Mouse (Mus musculus) skeletal muscle tissue, adult 2 months (tissue): ENCODE results near the gene Slc25a23.
A peak's percentile ranks its signal among the peaks of the same experiment; 100 is the strongest.

ENCODE experiments used
- DNase-seq: peaks from one replicate; pipeline ENCODE4 v3.0.0-alpha.2; 2012; ENCODE audit warnings: low read depth, low spot score

The Slc25a23 gene

GRCm38 (mm10) chr17:57019693-57020092 is 40.0 kb downstream of the Slc25a23 start:
- DNase-seq: no peak

- no peak for DNase-seq
Observed at GRCm38 (mm10) chr17:57012245-57012795, 47.3 kb downstream of the Slc25a23 start.

GRCm38 (mm10) chr17:57011236-57012141 is 48.2 kb downstream of the Slc25a23 start, which contains the start of the genes Gtf2f1 and Gm17949:
TSS of gene Gtf2f1 (minus strand) at chr17:57011288.
TSS of gene Gm17949 (plus strand) at chr17:57011469.
- peak; percentile 100 for DNase-seq

GRCm38 (mm10) chr17:57010911-57011235 is 48.8 kb downstream of the Slc25a23 start:
- no peak for DNase-seq

GRCm38 (mm10) chr17:57007137-57007905 is 52.3 kb downstream of the Slc25a23 start:
- no peak for DNase-seq

- no peak for DNase-seq
Observed at GRCm38 (mm10) chr17:57003994-57004393, 55.7 kb downstream of the Slc25a23 start.

GRCm38 (mm10) chr17:57001228-57001627 is 58.4 kb downstream of the Slc25a23 start:
- DNase-seq: no peak

- DNase-seq: no peak
Observed at GRCm38 (mm10) chr17:56999968-57000609, 59.6 kb downstream of the Slc25a23 start, which contains the start of gene Pspn. TSS of gene Pspn (minus strand) at chr17:57000018.

GRCm38 (mm10) chr17:56999414-56999813 is 60.2 kb downstream of the Slc25a23 start:
- DNase-seq: no peak

- DNase-seq: peak; percentile 98
Observed at GRCm38 (mm10) chr17:56997029-56997667, 62.5 kb downstream of the Slc25a23 start, which contains the start of gene Alkbh7. TSS of gene Alkbh7 (plus strand) at chr17:56997339.

GRCm38 (mm10) chr17:56996506-56996905 is 63.2 kb downstream of the Slc25a23 start:
- no peak for DNase-seq

- DNase-seq: no peak
Observed at GRCm38 (mm10) chr17:56995046-56995445, 64.6 kb downstream of the Slc25a23 start.
